17 mouse cellular contexts compared by ENCODE assay signal in the genomic region with DNA sequence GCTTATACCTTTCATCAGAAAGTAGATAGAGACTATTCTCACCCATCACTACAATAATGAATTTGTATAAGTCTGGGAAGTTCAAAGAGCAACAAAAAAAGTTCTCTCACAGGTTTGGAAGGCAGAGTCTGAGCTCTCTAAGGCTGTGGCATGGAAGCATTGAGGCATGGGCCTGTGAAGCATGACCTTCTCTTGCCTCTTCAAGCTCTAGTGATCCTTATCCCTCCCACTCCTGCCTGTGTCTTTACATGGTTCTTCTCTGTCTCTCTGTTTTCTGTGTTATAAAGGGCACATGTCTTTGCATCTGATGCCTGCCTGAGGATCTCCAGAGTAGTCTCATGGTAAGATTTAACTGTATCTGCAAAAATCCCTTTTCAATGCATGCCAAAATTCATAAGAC.
"Had no signal": no experiment of that assay in that cellular context is flagged by ENCODE, and none has a peak within 500 bp of the region (broad histone marks: within the 10 kb centered on the region; RNA-seq: fewer than 3 reads in every experiment).

No protein-coding gene starts in this region.

- H3K9ac ChIP-seq: lung, embryonic 15.5 days; midbrain, embryonic 13.5 days; midbrain, embryonic 15.5 days; neural tube, embryonic 12.5 days; stomach, embryonic 15.5 days had no signal

- H3K4me1 ChIP-seq: lung, embryonic 15.5 days; megakaryocyte, embryonic 14.5 days; midbrain, embryonic 13.5 days; midbrain, embryonic 15.5 days; neural tube, embryonic 12.5 days; stomach, embryonic 15.5 days had no signal

- H3K4me3 ChIP-seq: lung, embryonic 15.5 days; megakaryocyte, embryonic 14.5 days; midbrain, embryonic 13.5 days; midbrain, embryonic 15.5 days; neural tube, embryonic 12.5 days; stomach, embryonic 15.5 days had no signal

- H3K27ac ChIP-seq: lung, embryonic 15.5 days; macrophage; midbrain, embryonic 13.5 days; midbrain, embryonic 15.5 days; neural tube, embryonic 12.5 days; stomach, embryonic 15.5 days; stomach, postnatal 0 days had no signal

- H3K9me3 ChIP-seq: lung, embryonic 15.5 days; midbrain, embryonic 13.5 days; midbrain, embryonic 15.5 days; neural tube, embryonic 12.5 days; stomach, embryonic 15.5 days had no signal

- DNase-seq: lung, adult 2 months; lung, postnatal 14 days; lung, postnatal 36 days; right cerebral cortex, postnatal 14 days; thymus, adult 2 months; thymus, postnatal 25 days; thymus, postnatal 4 days had no signal

- ATAC-seq: lung, postnatal 0 days; midbrain, embryonic 13.5 days; midbrain, embryonic 15.5 days had no signal

- H3K27me3 ChIP-seq: lung, embryonic 15.5 days; megakaryocyte, embryonic 14.5 days; midbrain, embryonic 13.5 days; midbrain, embryonic 15.5 days; neural tube, embryonic 12.5 days; stomach, embryonic 15.5 days had no signal

- H3K36me3 ChIP-seq: lung, embryonic 15.5 days; midbrain, embryonic 13.5 days; midbrain, embryonic 15.5 days; neural tube, embryonic 12.5 days; stomach, embryonic 15.5 days had no signal

- H3K4me2 ChIP-seq: lung, embryonic 15.5 days; midbrain, embryonic 11.5 days; midbrain, embryonic 13.5 days; midbrain, embryonic 15.5 days; neural tube, embryonic 12.5 days; stomach, embryonic 15.5 days had no signal
